Mouse (Mus musculus) left cerebral cortex, postnatal 25 days (tissue): ENCODE measurements around the gene Nhej1. TPM values are rescaled to one million over a fixed set of nuclear protein-coding genes. Genes with fewer than 3 reads are reported as not detected.

Experiments used
- DNase-seq, 2 experiments: peaks; one replicate each; pipeline ENCODE4 v3.0.0; 2022; ENCODE audit warnings: low spot score in 2 of 2, mixed read lengths in 1 of 2
- intact Hi-C: fragments of 180-260 bp; cut with DNase I; formaldehyde crosslinking; loops from one replicate; pipeline ENCODE4 v1.15.1; 2025
- total RNA-seq, 2 experiments: library from RNA; stranded (reverse); gene quantifications; 2 replicates each; pipeline ENCODE4 v1.2.3; 2021

Gene Nhej1
- total RNA-seq, 2 experiments from 2014 or later, result 2.7 to 3.0 TPM

DNA sequence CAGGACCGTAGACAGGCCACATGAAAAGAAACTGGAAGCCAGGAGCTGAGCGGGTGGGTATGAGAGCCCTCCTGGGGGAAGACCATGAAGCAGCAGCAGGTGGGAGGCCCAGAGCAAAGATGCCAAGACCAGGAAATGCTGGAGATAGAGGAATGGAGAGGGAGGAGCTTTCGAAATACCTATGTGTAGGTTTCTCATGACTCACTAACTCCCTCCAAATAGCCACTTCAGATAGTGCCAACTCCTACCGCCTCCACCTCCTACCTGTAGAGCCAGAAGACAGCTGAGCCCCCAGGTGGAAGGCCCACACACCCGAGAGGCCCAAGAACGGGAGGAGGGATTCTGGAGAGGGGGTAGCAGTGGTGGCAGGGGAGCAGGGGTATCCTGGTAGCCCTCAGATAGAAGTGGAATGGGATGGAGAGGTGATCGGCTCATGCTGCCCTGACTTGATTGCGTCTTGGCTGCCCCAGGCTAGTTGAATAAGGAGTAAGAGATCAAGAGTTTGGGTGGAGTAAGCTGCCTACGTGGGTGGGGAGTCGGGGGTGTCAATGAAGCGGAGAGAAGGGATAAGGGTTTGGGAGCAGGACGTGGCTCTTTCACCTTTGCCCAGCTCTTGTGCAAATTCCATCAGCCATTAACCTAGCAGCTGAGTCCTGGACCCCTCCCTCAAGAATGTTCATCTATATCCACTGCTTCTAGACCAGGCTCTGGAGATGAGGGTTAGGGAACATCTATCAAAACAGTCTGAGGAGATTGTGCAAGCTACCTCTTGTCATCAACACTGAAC, 8.6 kb upstream of the Nhej1 start, which contains the start of gene Slc23a3:
Slc23a3 (minus strand) TSS at position 470 of the 787 bp plus-strand sequence.
- peak in 1 of 2 experiments; percentile 48 for DNase-seq
- intact Hi-C loops, result no loop called here

DNA sequence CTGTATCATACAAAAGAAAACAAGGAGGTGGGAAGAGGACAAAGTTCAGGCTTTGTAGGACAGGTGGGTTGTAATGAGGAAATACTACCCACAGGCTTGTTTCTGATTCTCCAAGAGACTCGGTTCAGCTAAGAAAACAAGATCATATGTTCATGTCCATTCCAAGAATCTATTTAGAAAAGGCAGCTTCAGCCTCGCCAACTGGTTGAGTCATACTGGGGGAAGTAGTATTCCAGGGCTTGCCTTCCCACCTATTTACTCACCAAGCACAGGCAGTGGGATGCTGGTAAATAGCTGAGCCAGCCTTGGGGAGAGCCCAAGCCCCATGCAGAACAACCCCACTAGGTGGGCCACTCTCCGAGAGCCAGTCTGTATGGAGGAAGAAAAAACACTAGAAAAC, 3.6 kb upstream of the Nhej1 start:
- intact Hi-C loops, result no loop called here
- peak in 1 of 2 experiments; percentile 68 for DNase-seq

DNA sequence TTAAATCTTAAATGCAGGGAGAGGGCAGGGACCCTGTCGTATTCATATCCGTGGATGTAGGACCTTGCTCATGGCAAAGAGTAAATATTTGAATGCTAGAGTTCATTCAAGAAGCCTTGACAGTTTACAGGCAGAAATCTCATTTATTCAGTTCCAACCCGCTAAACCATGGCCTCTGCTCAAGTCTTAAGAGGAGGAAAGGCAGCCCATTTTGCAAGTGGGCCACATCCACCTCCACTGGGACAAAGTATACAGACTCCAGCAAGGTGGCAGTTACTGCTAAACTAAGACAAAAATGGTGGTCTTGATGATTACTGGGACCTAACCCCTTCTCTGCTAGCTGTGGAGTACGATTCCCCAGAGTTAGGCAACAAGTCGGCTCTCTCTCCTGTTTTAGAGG, 418 bp upstream of the Nhej1 start:
- intact Hi-C loops, result no loop called here
- no peak for DNase-seq

DNA sequence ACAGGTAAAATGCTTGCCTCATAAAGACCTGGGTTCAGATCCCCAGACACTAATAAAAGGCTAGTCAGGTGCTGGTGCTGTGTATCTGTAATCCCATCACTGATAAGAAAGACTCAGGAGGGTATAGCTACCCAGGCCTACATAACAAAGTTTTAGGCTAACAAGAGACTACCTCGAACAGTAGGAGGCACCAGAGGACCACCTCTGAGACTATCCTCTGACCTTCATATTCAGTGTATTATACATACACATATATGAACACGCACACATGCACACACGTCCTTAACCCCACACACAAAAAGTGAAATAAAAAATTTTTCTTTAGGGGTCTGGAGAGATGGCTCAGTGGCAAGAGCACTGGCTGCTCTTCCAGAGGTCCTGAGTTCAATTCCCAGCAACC, 2.8 kb downstream of the Nhej1 start:
- no peak for DNase-seq
- intact Hi-C loops, result no loop called here

DNA sequence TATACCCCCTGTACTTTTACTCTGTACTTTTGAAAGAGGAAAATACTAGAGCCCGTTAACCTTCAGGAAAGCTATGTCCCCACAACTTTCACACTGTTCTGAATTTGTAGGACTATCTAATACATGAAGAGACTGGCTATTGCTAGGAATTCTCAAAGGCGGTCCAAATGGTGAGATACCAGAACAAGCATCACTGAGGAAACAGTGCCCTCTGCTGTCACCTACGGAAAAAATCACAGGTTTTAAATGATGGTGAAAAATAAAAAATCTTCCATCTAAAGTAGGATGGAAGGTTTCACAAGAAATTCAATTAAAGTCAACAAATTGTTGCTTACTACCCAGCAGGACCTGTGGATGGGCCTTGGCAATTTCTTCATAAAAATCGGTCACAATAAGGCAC, 72.9 kb downstream of the Nhej1 start:
- DNase-seq, result peak; percentile 40 to 49
- intact Hi-C loops, result no loop called here

DNA sequence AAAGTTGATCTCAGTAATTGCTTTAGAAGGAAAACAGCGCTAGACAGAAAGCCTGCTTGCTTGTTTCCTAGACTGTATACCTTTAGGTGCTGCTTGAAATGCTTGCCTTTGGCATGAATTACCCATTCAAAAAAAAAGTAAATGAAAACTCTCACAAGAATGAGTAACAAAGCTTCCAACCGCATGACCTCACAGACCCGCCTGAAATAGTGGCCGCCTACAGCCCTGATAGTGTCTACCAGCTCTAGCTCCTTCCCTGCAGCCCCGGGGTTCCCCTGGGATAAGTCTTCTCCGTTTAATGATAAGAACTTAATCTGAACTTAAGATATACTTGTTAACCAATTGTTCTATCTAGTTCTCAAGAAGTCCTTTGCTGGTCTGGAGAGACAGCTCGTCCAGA, 73.6 kb downstream of the Nhej1 start:
- DNase-seq, result no peak
- intact Hi-C loops, result no loop called here

DNA sequence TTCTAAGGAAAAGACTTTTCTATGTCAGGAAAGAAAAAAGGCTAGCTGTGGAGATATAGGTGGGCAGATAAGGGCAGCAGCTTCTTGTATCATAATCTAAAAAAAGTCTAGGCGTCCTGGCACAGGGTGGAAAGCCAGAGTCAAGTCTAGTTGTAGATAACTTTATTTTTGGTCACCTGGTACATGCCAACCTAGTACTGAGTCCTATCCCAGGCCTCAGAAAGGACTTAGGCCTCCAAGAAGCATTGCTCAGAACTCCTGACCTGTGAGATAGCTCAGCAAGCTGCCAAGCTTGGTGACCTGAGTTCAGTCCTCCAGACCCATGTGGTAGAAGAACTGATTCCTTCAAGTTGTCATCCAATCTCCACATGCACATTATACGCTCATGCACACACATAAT, 76.4 kb downstream of the Nhej1 start:
- intact Hi-C loops, result no loop called here
- no peak for DNase-seq

DNA sequence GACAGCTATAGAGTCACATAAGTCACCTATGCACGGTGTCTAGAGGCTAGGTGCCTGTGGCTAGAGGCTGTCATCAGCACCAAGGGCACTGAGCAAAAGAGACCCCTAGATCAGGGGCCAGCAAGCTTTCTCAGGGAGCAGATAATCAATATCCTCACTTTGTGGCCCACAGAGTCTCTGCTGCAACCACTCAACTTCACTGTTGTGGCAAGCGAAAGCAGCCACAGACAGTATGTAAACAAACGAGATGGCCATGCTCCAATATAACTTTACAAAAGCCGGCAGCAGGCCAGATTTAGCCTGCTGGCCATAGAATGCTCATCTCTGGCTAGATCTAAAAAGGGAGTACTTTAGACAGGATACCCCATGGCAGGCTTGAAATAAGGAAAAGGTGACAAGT, 77.0 kb downstream of the Nhej1 start:
- no peak for DNase-seq
- intact Hi-C loops, result no loop called here

DNA sequence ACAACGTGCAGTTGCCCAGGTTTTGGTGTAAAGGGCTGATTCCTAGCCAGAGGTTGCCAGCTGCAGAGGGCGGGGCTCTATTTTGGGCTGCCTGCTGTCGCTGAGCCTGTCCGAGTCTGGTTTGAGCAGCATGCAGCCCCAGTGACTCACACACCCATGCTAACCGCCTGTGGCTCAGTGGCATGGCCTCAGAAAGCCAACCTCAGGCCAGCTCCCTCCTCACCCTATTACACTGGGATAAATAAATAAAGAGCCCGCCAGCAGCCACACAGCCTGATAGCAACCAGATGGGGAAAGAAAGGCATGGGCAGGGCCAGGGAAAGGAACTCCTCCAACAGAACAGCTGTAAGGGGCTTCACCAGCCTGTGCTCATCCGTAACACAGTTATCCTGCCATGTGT, 84.6 kb downstream of the Nhej1 start:
- DNase-seq, result no peak
- intact Hi-C loops, result no loop called here

DNA sequence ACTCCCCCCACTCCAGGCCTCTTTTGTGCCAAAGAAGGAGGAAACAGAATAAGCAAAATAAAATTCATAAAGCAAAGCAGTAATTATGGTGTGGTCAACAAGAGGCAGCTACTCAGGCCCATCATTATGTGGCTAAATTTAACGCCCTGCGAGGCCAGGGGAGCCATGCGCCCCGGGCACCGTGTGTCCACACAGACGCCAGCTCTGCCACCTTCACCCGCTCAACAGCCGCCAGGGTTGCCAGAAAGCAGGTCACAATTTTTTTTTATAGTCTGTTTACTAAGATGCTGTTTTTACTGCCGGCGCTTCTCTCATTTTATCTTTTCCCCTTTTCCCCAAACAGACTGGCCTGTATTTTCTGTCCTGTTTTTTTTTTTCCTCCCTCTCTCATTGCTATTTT, 93.0 kb downstream of the Nhej1 start:
- no peak for DNase-seq
- intact Hi-C loops, result no loop called here

DNA sequence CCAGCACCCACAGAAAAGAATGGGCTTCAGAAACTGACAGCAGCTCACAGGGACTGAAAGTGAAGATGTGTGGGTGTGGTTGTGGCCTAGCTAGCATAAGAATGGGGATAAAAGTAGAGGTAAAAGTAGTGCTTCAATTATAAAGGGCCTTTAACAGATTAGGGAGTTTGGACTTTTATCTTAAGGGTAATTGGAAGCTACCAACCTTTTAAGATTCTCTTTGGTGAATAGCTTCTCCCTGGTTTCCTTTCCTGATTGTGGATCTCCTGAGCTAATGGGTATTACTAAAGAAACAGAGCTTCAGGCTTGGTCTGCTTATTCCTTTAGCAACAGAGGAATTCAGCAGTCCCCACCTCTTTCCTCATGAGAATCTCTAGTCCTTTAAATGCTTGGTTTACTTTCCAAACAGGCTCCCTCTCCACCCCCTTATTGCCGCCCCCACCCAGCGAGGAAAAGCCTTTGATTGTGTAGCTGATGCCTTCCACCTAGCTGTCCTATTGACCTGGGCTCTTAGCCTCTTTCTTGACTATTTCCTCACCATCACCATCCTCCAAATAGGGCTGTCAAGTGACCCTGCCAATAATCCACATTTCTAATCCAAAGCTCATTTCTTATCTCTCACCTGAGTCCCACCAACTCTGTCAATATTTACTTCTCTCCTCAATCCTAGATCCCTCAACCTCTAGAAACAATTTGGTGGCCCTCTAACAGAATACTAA, 97.8 kb downstream of the Nhej1 start:
- no peak for DNase-seq
- intact Hi-C loops, result loop anchor here (5.0 kb wide), 1 partner anchor 445 kb away; no protein-coding TSS in a partner anchor

DNA sequence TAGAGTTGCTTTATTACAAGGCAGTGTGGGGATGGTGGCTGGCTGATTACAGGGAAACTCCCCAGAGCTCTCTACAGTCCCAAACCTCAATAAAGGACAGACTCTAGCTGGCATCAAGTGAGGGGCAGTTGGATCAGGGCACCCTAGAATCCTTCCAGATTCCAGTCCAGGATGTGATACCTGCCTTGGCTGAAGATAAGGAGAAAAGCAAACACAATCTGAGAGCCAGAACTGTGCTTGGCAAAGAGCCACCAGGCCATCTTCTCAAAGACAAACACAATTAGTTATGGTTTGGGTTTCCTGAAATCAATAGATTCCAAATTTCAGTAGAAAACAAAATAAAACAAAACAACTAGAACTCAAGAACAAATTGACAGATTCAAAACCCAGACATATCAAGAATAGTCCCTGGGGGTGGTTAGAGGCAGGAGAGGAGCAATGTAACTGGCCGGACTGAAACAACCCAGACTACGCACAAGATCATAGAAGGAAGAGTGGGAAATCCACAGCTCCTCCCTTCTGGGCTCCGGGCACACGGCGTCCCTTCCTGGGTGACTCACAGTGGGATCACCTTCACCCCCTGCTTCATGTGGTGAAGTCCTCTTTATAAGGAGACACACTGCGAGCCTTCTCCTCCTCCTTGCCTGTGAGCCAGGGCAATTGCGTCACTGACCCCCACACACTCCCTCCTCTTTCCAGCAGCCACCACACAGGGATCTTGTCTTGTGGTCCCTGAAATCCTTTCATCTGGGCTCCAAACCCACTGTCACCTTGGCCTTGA, 100.4 kb downstream of the Nhej1 start:
- intact Hi-C loops, result loop anchor here (5.0 kb wide), 1 partner anchor 448 kb away; no protein-coding TSS in a partner anchor
- no peak for DNase-seq

DNA sequence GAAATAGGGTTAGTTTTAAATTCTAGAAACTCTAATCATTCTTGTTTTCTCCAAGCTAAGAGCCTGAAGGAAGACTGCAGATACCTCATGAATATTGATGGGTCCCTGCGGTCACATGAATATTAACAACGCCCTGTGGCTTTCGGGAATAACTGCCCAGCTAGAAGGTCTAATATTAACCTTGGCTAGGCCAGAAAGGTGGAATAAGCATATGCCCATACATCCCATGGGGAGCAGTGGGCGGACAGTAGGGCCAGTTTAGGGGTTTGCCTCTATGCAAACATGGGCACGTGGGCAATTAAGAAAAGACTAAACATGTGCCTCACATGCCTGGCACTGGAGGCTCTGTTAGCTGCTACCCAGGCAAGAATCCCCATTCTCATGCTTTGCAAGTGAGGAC, 102.8 kb downstream of the Nhej1 start:
- intact Hi-C loops, result no loop called here
- no peak for DNase-seq

DNA sequence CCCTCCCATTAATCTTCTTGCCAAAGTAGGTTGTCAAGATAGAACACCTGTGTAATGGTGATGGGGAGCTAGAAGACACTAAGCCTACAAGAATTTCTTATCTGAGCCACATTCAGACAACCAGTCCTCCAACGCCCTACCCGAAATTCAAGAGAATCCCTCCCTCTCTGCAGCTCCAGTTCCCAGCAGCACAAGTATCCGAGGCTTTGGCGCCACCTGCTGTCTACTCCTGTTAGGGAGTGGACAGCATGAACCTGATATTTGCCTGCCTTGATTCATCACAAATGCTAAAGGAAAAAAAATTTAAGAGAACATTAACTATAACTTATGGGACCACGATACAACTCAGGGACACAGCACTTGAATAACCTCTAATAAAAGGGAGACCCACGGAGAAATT, 108.2 kb downstream of the Nhej1 start:
- DNase-seq, result peak; percentile 85

DNA sequence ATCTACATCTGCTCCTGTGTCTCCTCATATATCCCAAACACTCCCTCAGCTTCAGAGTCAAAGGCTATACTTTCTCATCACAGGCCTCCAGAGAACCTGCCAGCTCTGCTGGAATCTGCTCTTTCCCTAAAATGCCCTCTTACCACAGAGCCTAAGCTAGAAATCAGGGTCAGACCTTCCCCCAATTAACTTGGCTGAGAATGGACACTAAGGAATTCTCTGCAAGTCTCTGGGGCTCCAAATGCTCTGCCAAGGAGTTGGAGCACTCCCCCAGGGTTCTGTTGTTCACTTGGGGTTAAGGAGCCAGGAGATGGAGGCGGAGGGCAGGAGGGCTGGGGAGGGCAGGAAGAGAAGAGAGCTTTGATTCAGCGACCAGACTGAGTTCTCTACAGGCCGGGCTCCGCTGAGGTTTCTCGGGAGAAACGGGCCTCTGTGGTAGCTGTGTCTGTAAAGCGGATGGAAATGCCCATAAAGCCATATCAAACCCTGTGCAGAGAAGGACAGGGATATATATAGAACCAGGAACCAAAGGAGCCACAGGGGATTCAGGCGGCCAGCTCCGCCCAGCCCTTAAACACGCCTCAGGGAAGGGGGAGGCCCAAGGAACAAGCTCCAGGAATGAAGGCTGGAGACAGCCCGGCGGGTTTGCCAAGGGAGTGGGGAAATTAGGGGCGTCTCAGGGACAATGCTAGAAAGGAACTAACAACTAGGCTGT, 109.3 kb downstream of the Nhej1 start:
- no peak for DNase-seq

More for the DNA sequence above, 108.2 kb downstream of the Nhej1 start:
- intact Hi-C loops, result loop anchor here (1.0 to 5.0 kb wide), 5 partner anchors 52 to 255 kb away; no protein-coding TSS in a partner anchor

DNA sequence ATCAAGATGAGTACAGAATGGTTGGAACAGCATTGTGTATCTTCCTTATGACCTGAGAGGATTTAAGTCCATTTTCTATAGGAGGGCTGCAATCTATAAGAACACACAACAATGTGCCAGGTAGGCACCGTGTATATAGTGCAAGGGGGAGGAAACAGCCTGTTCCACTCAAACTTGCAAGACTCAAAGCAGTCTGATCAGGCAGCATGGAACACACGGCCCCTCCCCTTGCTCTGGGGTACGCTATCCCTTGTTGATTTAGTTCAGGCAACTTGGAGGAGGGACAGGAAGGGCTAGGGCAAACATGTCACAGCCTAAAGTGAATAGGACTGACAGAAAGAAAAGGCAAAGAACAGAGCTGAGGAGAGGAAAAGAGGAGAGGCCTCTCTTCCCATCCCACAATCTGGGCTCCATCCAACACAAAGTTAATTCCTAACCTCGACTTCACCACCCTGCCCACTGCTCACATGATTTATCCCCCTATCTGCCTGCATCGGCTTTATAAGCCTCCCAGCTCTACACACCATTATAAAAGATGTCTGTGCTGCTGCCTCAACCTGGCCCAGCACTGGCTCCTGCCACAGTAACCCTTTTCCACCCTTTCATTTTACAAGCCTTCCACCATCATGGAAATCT, 110.7 kb downstream of the Nhej1 start:
- no peak for DNase-seq
- intact Hi-C loops, result no loop called here

More for the DNA sequence above, 109.3 kb downstream of the Nhej1 start:
- intact Hi-C loops, result loop anchor here (1.0 to 5.0 kb wide), 5 partner anchors 51 to 253 kb away; no protein-coding TSS in a partner anchor

DNA sequence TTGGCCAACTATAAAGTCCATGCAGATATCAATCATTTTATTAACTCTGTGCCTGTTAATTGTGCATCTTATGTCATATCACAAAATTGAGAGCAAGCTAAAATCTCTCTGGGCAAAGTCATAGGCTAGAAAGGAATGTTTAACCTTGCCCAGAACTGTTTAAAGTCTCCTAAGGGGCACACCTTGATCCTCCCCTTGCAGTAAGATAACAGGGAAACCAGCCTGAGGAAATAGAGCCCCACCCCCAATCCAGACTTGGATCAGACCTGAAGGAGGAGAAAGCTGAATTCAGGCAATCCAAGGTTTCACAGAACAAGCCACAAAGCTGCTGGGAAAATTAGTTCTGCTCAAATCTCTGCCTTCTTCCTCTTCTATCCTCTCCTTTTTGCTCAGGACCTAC, 114.2 kb downstream of the Nhej1 start:
- intact Hi-C loops, result no loop called here
- DNase-seq, result no peak

DNA sequence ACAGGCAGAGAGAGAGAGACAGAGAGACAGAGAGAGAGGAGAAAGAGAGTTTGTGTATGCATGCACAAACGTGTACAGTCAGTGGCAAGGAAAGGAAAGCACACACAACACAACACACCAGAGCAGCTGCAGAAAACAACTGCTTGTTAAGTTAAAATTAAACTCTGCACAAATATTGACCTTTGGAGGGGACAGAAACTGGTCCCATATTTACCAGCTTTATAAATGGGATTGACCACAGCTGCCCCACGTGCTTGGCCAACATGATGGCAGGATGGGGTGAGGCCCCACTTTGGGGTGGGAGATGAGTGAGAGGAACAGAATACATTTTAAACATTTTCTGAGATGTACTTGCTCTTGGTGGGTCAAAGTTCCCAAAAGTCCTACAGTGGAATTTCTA, 114.8 kb downstream of the Nhej1 start:
- intact Hi-C loops, result no loop called here
- no peak for DNase-seq

DNA sequence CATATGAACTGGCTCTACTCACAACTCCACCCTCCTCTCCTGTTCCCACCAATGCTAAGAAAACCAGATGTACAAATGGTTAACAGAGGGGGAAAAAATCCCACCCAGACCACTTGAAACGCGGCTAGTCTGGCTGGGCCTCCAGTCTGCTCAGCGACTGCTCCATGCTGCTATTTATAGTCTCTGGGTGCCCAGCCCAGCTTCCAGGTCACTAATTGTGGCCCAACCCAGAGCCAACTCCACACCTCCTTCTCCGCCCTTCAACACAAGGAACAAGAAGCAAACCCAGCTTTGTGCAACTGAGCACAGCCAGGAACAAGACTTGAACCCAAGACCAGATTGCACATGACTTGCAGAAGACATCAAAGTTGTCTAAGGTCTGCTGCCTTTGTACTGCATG, 119.0 kb downstream of the Nhej1 start:
- intact Hi-C loops, result no loop called here
- no peak for DNase-seq
